Mouse (Mus musculus) embryo, embryonic 11 days (tissue): ENCODE measurements around the gene Hist2h4.

ENCODE experiments used
- DNase-seq: peaks from one replicate; pipeline ENCODE4 v3.0.0-alpha.2; 2015

Hist2h4 gene

GRCm38 (mm10) chr3:96220765-96221639 is 42.1 kb downstream of the Hist2h4 start, which contains the start of the genes Hist2h2ac and Hist2h2be:
Gene Hist2h2ac, minus strand, starts transcription at chr3:96220880.
Gene Hist2h2be, plus strand, starts transcription at chr3:96221119.
- DNase-seq: peak; percentile 94

GRCm38 (mm10) chr3:96220131-96220764 is 42.9 kb downstream of the Hist2h4 start:
- DNase-seq: peak; percentile 57

- peak; percentile 88 for DNase-seq
These were observed 43.4 kb downstream of the Hist2h4 start, which contains the start of the genes Bola1 and Hist2h2ab for GRCm38 (mm10) chr3:96219661-96220130. Gene Bola1, minus strand, starts transcription at chr3:96219709. Gene Hist2h2ab, plus strand, starts transcription at chr3:96219865.

GRCm38 (mm10) chr3:96219191-96219641 is 43.9 kb downstream of the Hist2h4 start:
- DNase-seq: no peak
